Comparison of ENCODE assay signal across 19 mouse cellular contexts in the genomic region with DNA sequence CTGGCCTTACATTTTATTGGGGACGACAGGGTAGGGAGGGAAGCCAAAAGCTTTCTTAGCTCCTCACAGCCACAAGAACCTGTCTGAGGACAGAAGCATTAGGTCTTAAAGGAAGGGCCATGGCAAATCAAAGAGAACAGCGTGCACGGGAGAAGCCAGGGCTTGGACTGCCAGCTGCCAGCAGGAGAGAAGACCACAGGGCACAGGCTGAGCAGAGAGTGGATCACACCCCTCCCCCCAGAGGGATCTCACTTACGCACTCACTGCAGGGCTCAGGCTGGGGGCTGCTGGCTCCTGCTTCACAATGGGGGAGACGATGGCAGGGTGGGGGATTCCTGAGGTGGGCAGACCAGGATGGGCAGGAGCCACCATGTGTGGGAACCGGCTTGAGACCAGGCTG. TPM values are rescaled to one million over a fixed set of nuclear protein-coding genes. Genes with fewer than 3 reads are reported as not detected.
DNase-seq lines count a peak whose midpoint lies in the region; ATAC-seq and TF ChIP-seq lines count a peak whose summit lies in the region.
"Had no signal": no experiment of that assay in that cellular context is flagged by ENCODE, and none has a peak within 500 bp of the region (broad histone marks: within the 10 kb centered on the region; RNA-seq: fewer than 3 reads in every experiment).

No protein-coding gene starts in this region.

- H3K4me3 ChIP-seq in forebrain, postnatal 0 days (ENCODE audit: low read depth, low read length) = no peak overlapping the region
- H3K4me3 ChIP-seq in forebrain, embryonic 14.5 days (ENCODE audit: low read depth, low read length) = no peak overlapping the region
- H3K4me3 ChIP-seq in hindbrain, embryonic 13.5 days = no peak overlapping the region
- no peak overlapping the region for H3K4me3 ChIP-seq in hindbrain, embryonic 14.5 days (replicated peaks; ENCODE audit: low read length)
- H3K4me3 ChIP-seq: erythroblast, embryonic 14.5 days; forebrain, embryonic 10.5 days; forebrain, embryonic 15.5 days had no signal

- H3K9me3 ChIP-seq in forebrain, postnatal 0 days (ENCODE audit: low read length) = no peaks in the 10 kb centered on the region
- H3K9me3 ChIP-seq in forebrain, embryonic 14.5 days (replicated peaks; ENCODE audit: control insufficient read depth, low read length) = no peaks in the 10 kb centered on the region
- no peaks in the 10 kb centered on the region for H3K9me3 ChIP-seq in hindbrain, embryonic 13.5 days
- H3K9me3 ChIP-seq in hindbrain, embryonic 14.5 days (ENCODE audit: control insufficient read depth, low read length) = no peaks in the 10 kb centered on the region
- H3K9me3 ChIP-seq: forebrain, embryonic 10.5 days; forebrain, embryonic 15.5 days had no signal

- H3K27ac ChIP-seq in forebrain, postnatal 0 days (ENCODE audit: low read depth, low read length) = no peak overlapping the region
- H3K27ac ChIP-seq in forebrain, embryonic 14.5 days (ENCODE audit: low read depth, low read length) = no peak overlapping the region
- no peak overlapping the region for H3K27ac ChIP-seq in hindbrain, embryonic 13.5 days
- H3K27ac ChIP-seq in hindbrain, embryonic 14.5 days = no peak overlapping the region
- H3K27ac ChIP-seq: forebrain, embryonic 10.5 days; forebrain, embryonic 15.5 days had no signal

- no peaks in the 10 kb centered on the region for H3K4me1 ChIP-seq in forebrain, postnatal 0 days (ENCODE audit: insufficient read depth)
- H3K4me1 ChIP-seq in forebrain, embryonic 14.5 days (ENCODE audit: control insufficient read depth, insufficient read depth, low read length) = no peaks in the 10 kb centered on the region
- 0 out of 2 replicates have a peak, but pooled peaks cover 2% of the 10 kb centered on the region for H3K4me1 ChIP-seq in hindbrain, embryonic 13.5 days (replicated peaks)
- H3K4me1 ChIP-seq in hindbrain, embryonic 14.5 days (replicated peaks; ENCODE audit: control insufficient read depth, insufficient read depth, low read length) = no peaks in the 10 kb centered on the region

- H3K9ac ChIP-seq in forebrain, postnatal 0 days = no peak overlapping the region
- H3K9ac ChIP-seq in forebrain, embryonic 14.5 days (ENCODE audit: low read length) = no peak overlapping the region
- H3K9ac ChIP-seq in hindbrain, embryonic 13.5 days = peak overlapping the region; percentile 39; the same call in 1 of the 2 replicates
- H3K9ac ChIP-seq in hindbrain, embryonic 14.5 days = no peak overlapping the region
- H3K9ac ChIP-seq: forebrain, embryonic 15.5 days had no signal

- intact Hi-C loops in left cerebral cortex, postnatal 4 days (cut with DNase I) = no loop called here
- intact Hi-C loops in left cerebral cortex, postnatal 10 days (cut with DNase I) = loop anchor here (10.0 kb wide), 1 partner anchor 593 kb away; the partner anchor contains the start of gene Dnah6

- TF ChIP-seq CTCF in forebrain, postnatal 0 days (IDR thresholded peaks at IDR 0.05; ENCODE audit: low read depth) = no peak

- no peaks in the 10 kb centered on the region for H3K36me3 ChIP-seq in forebrain, postnatal 0 days (ENCODE audit: insufficient read depth)
- H3K36me3 ChIP-seq in forebrain, embryonic 14.5 days (ENCODE audit: control insufficient read depth, insufficient read depth, low read length) = peaks cover 10% of the 10 kb centered on the region; the same call in 1 of the 2 replicates
- H3K36me3 ChIP-seq in hindbrain, embryonic 13.5 days = peaks cover 5% of the 10 kb centered on the region; the same call in 1 of the 2 replicates
- no peaks in the 10 kb centered on the region for H3K36me3 ChIP-seq in hindbrain, embryonic 14.5 days (replicated peaks; ENCODE audit: control insufficient read depth, insufficient read depth)
- H3K36me3 ChIP-seq: forebrain, embryonic 15.5 days had no signal

- WGBS in forebrain, postnatal 0 days = 74% methylated on average over 6 of the region's 6 CpGs
- WGBS in forebrain, embryonic 14.5 days = 79% methylated on average over 6 of the region's 6 CpGs
- WGBS in hindbrain, embryonic 13.5 days = 77% methylated on average over 6 of the region's 6 CpGs
- 73% methylated on average over 6 of the region's 6 CpGs for WGBS in hindbrain, embryonic 14.5 days

- no peak for DNase-seq in forebrain, postnatal 0 days
- DNase-seq in forebrain, embryonic 14.5 days (ENCODE audit: low spot score) = no peak
- no peak for DNase-seq in hindbrain, embryonic 14.5 days (ENCODE audit: low spot score)
- peak; percentile 68 for DNase-seq in left cerebral cortex, postnatal 4 days
- DNase-seq in left cerebral cortex, postnatal 10 days (ENCODE audit: extremely low spot score in 1 of 2, low spot score in 2 of 2) = no peak
- DNase-seq in right cerebral cortex, postnatal 14 days = no peak
- DNase-seq: adrenal gland, adult 2 months; adrenal gland, postnatal 25 days; cerebellum, adult 2 months; gastrocnemius, postnatal 10 days; heart, adult 18-20 months; heart, postnatal 36 days; kidney, adult 2 months had no signal

- no peaks in the 10 kb centered on the region for H3K27me3 ChIP-seq in forebrain, postnatal 0 days (ENCODE audit: insufficient read depth, low read length)
- H3K27me3 ChIP-seq in forebrain, embryonic 14.5 days (replicated peaks; ENCODE audit: control insufficient read depth, insufficient read depth, low read length) = no peaks in the 10 kb centered on the region
- H3K27me3 ChIP-seq in hindbrain, embryonic 13.5 days = no peaks in the 10 kb centered on the region
- H3K27me3 ChIP-seq in hindbrain, embryonic 14.5 days (ENCODE audit: control insufficient read depth, insufficient read depth, low read length) = no peaks in the 10 kb centered on the region
- H3K27me3 ChIP-seq: forebrain, embryonic 15.5 days had no signal

- no peak overlapping the region for H3K4me2 ChIP-seq in forebrain, postnatal 0 days (ENCODE audit: low read depth)
- H3K4me2 ChIP-seq in forebrain, embryonic 14.5 days (ENCODE audit: low read length) = no peak overlapping the region
- no peak overlapping the region for H3K4me2 ChIP-seq in hindbrain, embryonic 13.5 days
- no peak overlapping the region for H3K4me2 ChIP-seq in hindbrain, embryonic 14.5 days (replicated peaks)
- H3K4me2 ChIP-seq: forebrain, embryonic 15.5 days; heart, embryonic 11.5 days had no signal

- ATAC-seq in forebrain, postnatal 0 days = peak; percentile 50; the same call in 1 of the 2 replicates
- no peak; the same call in 1 of the 2 replicates for ATAC-seq in forebrain, embryonic 14.5 days
- ATAC-seq in hindbrain, embryonic 13.5 days (ENCODE audit: low FRiP score) = no peak
- no peak for ATAC-seq in hindbrain, embryonic 14.5 days (ENCODE audit: low FRiP score)
- ATAC-seq: forebrain, embryonic 15.5 days; intestine, embryonic 16.5 days had no signal

RNA-seq across cellular contexts. Expression of gene Tgoln1, which starts 14.9 kb away (rescaled TPM):
- 24.3 and 30.9 TPM in 2 replicates for total RNA-seq in forebrain, postnatal 0 days (2014; rRNA removed)
- polyA plus RNA-seq in forebrain, postnatal 0 days (2015; fragmentation: Nextera tagmentation; extraction: Ambion mirVana) = 22.0 and 29.0 TPM in 2 replicates
- polyA plus RNA-seq in forebrain, embryonic 14.5 days (2014; fragmentation: Nextera tagmentation; extraction: Ambion mirVana) = 34.0 and 37.8 TPM in 2 replicates
- polyA plus RNA-seq in hindbrain, embryonic 13.5 days (2015; fragmentation: Nextera tagmentation; extraction: Ambion mirVana) = 37.1 and 38.1 TPM in 2 replicates
- polyA plus RNA-seq in hindbrain, embryonic 14.5 days (2014; fragmentation: Nextera tagmentation; extraction: Ambion mirVana) = 43.0 and 49.2 TPM in 2 replicates
- total RNA-seq in left cerebral cortex, postnatal 4 days (2021) = 10 to 100 TPM; 29.7 to 30.3 TPM
- total RNA-seq in left cerebral cortex, postnatal 10 days (2021) = 10 to 100 TPM; 48.4 to 50.9 TPM

RNA-seq across cellular contexts. Expression of gene Retsat, which starts 33.4 kb away (rescaled TPM):
- total RNA-seq in forebrain, postnatal 0 days (2014; rRNA removed) = 3.2 and 7.5 TPM in 2 replicates
- polyA plus RNA-seq in forebrain, postnatal 0 days (2015; fragmentation: Nextera tagmentation; extraction: Ambion mirVana) = 6.2 and 7.2 TPM in 2 replicates
- 6.6 and 8.4 TPM in 2 replicates for polyA plus RNA-seq in forebrain, embryonic 14.5 days (2014; fragmentation: Nextera tagmentation; extraction: Ambion mirVana)
- polyA plus RNA-seq in hindbrain, embryonic 13.5 days (2015; fragmentation: Nextera tagmentation; extraction: Ambion mirVana) = 4.8 and 5.9 TPM in 2 replicates
- 6.2 and 6.6 TPM in 2 replicates for polyA plus RNA-seq in hindbrain, embryonic 14.5 days (2014; fragmentation: Nextera tagmentation; extraction: Ambion mirVana)
- 10 to 100 TPM; 16.3 to 20.3 TPM for total RNA-seq in left cerebral cortex, postnatal 4 days (2021)
- total RNA-seq in left cerebral cortex, postnatal 10 days (2021) = 10 to 100 TPM; 25.9 to 30.8 TPM

RNA-seq across cellular contexts. Expression of gene Elmod3, which starts 33.5 kb away (rescaled TPM):
- total RNA-seq in forebrain, postnatal 0 days (2014; rRNA removed) = 12.8 and 13.1 TPM in 2 replicates
- polyA plus RNA-seq in forebrain, postnatal 0 days (2015; fragmentation: Nextera tagmentation; extraction: Ambion mirVana) = 16.5 and 18.3 TPM in 2 replicates
- polyA plus RNA-seq in forebrain, embryonic 14.5 days (2014; fragmentation: Nextera tagmentation; extraction: Ambion mirVana) = 19.2 and 20.1 TPM in 2 replicates
- polyA plus RNA-seq in hindbrain, embryonic 13.5 days (2015; fragmentation: Nextera tagmentation; extraction: Ambion mirVana) = 15.3 and 15.5 TPM in 2 replicates
- polyA plus RNA-seq in hindbrain, embryonic 14.5 days (2014; fragmentation: Nextera tagmentation; extraction: Ambion mirVana) = 16.8 and 20.0 TPM in 2 replicates
- total RNA-seq in left cerebral cortex, postnatal 4 days (2021) = 10 to 100 TPM; 11.9 to 12.1 TPM
- total RNA-seq in left cerebral cortex, postnatal 10 days (2021) = 10 to 100 TPM; 13.0 to 14.4 TPM
